Mouse (Mus musculus): ENCODE results near the gene Cdh18.
"Not testable (repeated sequence)": the region's sequence is repeated elsewhere in the genome, so short reads cannot be mapped to it uniquely, and the experiment has no call there.

Cdh18 gene

DNA sequence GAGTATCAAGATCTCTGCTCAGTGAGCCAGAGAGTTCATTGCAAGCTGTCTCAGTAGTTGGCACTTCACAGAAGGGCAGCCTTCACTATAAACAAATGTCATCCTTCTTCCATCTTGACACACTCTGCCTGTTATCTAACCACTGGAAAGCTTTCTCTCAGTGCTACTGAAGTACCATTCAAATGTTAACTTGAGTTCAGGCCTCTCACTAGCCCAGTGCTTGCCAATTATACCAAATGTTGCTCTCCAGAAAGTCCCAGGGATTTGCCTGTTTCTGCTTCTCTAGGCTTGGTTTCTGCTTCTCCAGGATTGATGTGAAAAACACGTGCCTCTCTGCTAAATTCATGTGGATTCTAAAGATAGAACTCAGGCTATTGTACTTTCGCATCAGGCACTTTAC, 681.8 kb downstream of the Cdh18 start:
- no peak for DNase-seq

DNA sequence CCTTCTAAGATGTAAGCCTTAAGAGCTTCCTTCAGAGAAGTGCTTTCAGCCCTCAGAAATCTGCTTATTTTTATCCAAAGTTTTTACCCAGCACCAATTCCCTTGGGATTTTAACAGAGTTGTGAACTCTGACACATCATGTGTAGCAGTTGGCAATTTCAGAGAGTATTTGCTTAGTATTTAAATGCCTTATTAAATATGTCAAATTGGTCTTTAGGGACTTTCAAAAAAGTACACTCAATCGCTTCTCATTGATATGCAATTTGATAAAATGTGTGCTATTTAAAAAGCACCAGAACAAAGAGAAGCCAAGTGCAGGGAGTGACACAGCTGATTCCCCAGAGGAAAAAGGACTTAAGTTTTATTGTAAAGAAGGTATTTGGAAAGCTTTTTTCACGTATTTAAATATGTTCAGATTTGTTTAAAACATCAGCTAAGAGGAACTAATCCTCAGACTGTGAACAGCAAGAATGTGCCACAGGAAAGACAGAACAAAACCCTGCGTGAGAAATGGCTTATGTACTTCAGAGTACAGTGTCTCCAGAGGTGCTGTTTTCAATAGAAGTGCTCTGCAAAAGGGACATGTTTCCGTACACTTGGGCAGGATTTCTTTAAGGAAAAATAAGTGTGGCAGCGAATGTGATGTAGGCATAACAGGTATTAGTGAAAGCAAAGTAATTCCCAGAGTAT, 709.1 kb downstream of the Cdh18 start:
- no peak for DNase-seq

- DNase-seq: no peak
These were observed 729.6 kb downstream of the Cdh18 start for GRCm38 (mm10) chr15:23278421-23278820.

GRCm38 (mm10) chr15:23305018-23305417, 756.2 kb downstream of the Cdh18 start:
- DNase-seq: no peak

DNA sequence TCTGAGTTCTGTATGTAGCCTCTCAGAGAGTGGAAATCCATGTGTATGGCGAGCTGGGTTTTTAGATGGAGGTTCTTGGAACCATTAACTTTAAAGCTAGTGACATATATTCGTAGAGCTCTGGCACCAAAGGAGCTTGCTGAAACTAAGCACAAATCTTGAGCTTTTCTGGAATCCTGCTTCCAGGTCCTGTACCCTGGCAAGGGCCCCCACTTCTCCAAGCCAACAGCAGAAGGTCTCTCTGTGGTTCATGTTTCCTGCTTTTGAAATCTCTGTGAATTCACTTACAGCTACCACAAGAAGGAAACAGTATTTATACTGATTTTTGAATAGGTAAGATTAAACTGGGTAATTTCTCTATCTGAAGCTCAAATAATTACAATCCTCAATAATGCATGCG, 767.9 kb downstream of the Cdh18 start:
- no peak for DNase-seq

DNA sequence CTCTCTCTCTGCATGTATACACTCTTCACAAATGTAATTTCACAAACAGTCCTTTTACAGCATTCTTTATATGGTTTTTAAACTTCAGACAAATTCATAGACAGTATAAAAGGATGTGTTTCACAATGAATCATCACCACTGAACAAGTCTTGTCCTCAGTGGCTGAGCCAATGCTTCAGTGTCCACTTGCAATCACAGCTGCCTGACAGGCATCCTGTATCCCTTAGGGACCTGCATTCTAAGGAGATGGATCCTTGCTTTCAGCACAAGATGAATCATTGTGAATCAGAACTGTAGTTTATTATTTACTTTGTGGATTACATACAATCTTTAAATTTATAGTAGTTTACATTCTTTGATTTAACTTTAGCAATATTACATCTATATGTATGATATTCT, 768.6 kb downstream of the Cdh18 start:
- no peak for DNase-seq

GRCm38 (mm10) chr15:23340338-23340737, 791.5 kb downstream of the Cdh18 start:
- DNase-seq: not testable (repeated sequence)

GRCm38 (mm10) chr15:23351078-23351477, 802.3 kb downstream of the Cdh18 start:
- DNase-seq: no peak

DNA sequence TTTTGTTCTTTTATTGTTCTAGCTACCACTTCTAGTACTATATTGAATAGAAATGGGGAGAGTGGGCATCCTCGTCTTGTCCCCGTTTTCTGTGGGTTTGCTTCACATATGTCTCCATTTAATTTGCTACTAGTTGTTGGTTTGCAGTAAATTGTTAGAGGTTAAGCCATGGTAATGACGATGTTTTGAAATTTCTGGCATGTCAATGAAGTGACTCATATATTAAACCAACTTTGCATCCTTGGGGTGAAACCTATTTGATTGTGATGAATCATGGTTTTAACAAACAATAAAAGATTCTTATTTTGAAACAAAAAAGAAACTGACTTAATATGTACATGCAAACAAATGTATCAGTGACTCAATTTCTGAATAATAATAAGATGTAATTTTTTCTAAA, 817.5 kb downstream of the Cdh18 start:
- no peak for DNase-seq

GRCm38 (mm10) chr15:23367712-23368111, 818.9 kb downstream of the Cdh18 start:
- no peak for DNase-seq

DNA sequence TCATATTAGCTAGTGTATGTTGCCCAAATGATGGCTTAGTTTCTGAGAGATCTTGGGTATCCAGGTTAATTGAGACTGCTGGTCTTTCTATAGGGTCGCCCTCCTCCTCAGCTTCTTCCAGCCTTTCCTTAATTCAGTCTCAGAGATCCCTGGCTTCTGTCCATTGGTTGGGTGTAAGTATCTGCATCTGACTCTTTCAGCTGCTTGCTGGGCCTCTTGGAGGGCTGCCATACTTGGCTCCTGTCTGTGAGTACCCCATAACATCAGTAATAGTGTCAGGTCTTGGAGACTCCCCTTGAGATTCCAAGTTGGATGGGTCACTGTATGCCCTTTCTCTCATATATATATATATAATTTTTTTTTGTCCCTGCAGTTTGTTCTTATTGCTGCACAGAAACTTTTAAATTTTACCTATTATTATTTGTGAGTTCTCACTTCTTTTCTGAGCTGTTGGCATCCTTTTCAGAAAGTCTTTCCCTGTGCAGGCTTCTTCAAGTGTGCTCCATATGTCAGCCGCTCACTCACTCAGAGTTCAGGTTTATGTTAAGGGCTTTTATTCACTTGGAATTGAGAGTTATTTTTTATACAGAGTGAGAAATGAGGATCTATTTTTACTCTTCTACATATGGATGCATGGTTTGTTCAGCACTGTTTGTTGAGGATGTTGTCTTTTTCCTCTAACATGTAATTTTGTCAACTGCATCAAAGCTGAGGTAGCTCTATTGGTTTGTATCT, 829.4 kb downstream of the Cdh18 start:
- DNase-seq: no peak

DNA sequence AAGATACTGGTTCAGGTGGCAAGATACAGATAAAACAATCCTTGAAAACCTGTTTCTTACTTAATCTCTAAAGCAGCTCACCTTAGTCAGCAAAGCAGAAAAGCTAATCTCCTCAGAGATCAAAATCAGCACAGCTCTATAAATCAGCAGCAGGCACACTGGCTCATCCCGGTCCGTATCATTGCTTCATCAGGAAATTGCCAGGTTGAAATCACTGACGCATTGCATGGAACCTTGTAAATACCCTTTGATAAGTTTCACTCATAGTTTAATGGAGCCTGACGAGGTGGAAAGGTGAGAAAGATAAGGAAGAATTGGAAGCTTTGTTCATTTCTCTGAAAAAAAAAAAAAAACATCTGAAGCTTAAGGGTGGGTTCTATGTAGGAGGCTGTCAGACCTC, 837.0 kb downstream of the Cdh18 start:
- DNase-seq: no peak

GRCm38 (mm10) chr15:23396646-23397045, 847.8 kb downstream of the Cdh18 start:
- DNase-seq: no peak

DNA sequence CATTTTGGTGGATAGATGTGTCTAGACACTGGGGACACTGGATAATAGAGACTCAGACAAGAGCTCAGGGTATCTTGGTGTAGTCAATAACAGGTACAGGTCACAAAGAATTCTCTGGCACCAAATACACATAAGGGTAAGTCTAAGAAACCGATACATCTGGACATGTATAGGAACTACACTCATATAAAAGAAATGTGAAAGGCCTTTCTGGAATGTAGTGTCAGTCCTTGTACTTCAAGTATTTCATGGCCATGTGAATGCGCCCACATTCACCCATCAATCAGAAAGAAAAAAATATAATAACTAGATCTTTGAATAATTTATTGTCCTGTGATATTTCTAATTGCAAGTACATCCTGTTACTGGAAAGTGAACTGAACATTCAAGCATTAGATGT, 855.0 kb downstream of the Cdh18 start:
- no peak for DNase-seq

GRCm38 (mm10) chr15:23408256-23408655, 859.4 kb downstream of the Cdh18 start:
- no peak for DNase-seq

DNA sequence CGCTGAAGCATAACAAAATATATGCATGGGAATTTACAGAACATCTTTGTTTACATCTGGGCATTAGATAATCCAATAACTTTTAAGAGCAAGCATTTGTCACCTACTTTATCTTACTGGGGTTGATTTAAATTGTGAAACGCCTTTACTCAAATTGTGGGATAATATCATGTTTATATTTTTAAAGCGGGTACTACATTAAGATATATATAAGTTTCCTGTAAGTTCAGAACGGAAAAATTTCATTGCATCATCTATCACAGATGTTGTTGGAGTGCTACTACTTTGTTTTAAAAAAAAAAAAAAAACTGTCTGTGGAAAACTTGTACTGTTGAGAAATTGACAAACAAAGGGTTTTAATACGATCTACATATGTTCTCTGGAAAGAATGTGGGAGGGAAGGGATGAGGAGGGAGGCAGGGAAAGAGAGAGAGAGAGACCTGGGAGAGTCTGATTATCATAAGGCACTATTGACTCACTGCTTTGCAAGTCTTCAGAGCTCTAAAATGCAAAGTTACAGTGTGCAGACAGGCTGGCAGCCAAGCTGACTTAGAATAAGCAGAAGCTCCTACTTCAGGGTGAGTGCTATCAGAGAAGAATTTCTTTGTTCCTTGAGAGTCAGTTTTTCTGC, 867.7 kb downstream of the Cdh18 start:
- DNase-seq: no peak

DNA sequence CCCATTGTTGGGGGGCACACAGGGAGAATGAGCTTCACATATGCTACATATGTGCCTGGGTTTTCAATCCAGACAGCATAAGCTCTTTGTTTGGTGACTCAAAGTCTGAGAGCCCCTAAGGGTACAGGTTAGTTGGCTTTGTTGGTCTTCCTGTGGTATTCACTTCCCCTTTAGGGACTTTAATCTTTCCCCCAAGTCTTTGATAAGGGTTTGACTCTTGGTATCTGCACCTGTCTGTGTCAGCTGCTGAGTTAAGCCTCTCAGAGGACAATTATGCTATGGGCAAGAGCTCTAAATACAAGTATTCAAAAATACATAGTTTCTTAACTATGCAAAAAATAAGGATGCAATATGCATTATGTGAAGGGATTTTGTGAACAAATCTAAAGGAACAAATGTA, 869.3 kb downstream of the Cdh18 start:
- no peak for DNase-seq

- no peak for DNase-seq
These were observed 871.2 kb downstream of the Cdh18 start for GRCm38 (mm10) chr15:23420010-23420409.

DNA sequence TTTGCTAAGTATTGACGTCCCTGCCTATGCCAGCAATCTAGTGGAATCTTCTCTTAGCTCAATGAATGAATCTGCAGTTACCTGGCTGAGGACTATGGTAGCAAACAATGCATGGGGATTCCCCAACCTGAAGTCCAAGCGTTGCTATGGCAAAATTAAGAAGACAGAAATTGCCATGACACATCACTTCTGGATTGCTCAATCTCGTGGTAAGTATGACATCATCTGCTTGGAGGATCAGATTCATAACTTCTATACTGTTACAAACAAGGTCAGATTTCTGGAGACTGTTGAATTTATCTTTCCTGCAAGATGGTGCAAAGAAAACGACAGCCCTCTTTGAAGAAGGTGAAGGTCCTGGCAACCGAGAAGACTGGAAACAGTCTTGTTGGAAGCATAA, 881.2 kb downstream of the Cdh18 start:
- DNase-seq: no peak

GRCm38 (mm10) chr15:23448542-23448941, 899.7 kb downstream of the Cdh18 start:
- no peak for DNase-seq

DNA sequence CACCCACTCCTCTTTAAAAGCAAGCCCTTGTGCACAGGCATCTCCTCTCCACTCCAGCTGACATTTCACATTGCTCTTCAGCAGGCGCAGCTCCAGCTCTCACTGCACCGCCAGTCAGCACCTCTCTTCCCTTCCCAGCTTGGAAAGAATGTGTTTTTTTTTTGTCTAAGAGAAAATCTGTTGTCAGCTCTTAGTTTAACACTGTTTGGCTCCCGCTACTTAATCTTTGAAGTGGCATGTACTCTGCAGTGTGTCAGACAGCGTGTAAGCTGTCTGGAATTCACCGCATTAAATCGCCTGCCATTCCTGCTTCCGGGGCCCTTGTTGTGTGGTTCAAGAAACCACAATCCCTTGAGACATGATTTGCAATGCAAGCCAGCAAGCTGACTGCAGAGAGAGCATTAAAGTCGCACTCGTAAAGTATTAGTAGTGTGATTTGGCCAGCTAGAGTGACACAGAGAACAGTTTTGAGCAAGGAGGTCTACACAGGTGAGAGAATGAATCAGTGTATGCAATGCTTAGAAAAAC, 903.3 kb downstream of the Cdh18 start:
- DNase-seq: no peak

DNA sequence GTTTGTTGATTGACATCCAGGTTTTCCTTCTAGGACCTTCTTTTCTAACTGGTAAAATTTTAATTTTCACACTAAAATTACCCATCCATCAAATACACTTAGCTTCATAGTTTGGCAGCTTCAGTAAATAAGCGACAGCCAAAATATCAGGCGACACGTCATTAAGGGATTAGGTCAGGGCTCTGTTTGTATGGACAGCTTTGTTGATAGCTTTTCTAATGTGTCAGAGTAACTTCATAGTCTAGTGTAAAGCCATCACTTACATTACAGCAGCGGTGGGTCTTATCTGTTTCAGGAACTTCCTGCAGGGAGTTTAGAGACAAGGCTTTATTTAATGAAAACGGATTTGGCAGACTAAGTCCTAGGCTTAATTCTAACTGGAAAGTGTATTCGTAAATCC, 904.5 kb downstream of the Cdh18 start:
- no peak for DNase-seq

DNA sequence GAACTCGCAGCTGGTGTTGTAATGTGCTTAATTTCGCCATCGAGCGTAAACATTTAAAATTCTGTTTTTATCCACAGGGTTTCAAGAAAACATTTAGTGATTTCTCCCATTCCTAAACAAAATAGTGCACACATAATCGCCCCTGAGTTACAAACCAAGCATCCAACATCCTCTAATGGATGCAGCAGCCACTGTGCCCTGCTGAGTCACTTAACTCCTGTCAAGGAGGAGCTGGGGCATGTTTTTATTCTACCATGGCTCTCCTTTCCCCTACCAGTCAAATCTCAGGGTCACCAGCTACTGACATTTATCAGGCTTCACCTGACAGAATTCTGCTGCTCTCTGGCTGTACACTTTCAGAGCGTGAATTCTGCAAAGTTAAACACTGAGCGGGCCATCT, 906.5 kb downstream of the Cdh18 start:
- no peak for DNase-seq

DNA sequence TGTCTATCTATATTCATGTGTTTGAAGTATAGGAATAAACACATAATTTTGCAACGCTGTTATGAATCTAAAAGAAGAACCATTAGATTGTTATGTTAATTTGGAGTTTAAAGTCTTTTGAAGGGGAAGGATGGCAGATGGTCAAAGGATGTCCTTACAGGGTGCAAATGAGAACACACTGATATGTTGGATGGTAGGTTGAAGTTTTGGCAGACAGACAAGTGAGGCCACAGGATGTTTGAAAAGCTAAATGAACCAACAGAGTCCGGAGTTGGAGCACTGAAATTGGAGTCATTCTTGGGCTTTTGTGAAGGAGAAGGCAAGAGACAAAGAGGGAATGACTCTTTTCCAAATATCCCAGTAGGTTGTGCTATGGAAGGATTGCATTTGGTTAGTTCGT, 908.6 kb downstream of the Cdh18 start:
- no peak for DNase-seq

Data from thymus, postnatal 4 days (tissue).